Mouse (Mus musculus) embryonic facial prominence, embryonic 11.5 days (tissue): ENCODE results near the gene Trp53inp2. TPM values are rescaled to one million over a fixed set of nuclear protein-coding genes. Genes with fewer than 3 reads are reported as not detected.

ENCODE experiments used
- ATAC-seq: fragments of 200-750 bp; cut with Nextera tagmentation; replicated peaks from 2 replicates; pipeline ENCODE4 v1.8.0; 2017; ENCODE audit warnings: low read depth; ENCODE audit not compliant: insufficient number of reproducible peaks, low FRiP score, low TSS enrichment
- DNase-seq: peaks from one replicate; pipeline ENCODE4 v3.0.0-alpha.2; 2015; ENCODE audit warnings: low spot score
- H3K27ac ChIP-seq: fragments of 300-500 bp; sonication (generic); replicated peaks from 2 replicates; pipeline ENCODE4 v1.5.1; 2014; ENCODE audit warnings: mild to moderate bottlenecking, low read depth, low read length, control low read depth
- H3K27me3 ChIP-seq: fragments of 300-500 bp; sonication (generic); 2 replicates; pipeline ENCODE4 v1.6.1; 2014; ENCODE audit warnings: mild to moderate bottlenecking, low read length, moderate library complexity, mixed read lengths; ENCODE audit not compliant: control insufficient read depth, insufficient read depth
- H3K36me3 ChIP-seq: fragments of 300-500 bp; sonication (generic); replicated peaks from 2 replicates; pipeline ENCODE4 v1.6.1; 2014; ENCODE audit warnings: low read depth, mild to moderate bottlenecking, low read length, moderate library complexity, mixed read lengths; ENCODE audit not compliant: control insufficient read depth, insufficient read depth
- H3K4me1 ChIP-seq: fragments of 300-500 bp; sonication (generic); 2 replicates; pipeline ENCODE4 v1.6.1; 2014; ENCODE audit warnings: low read length, mixed read lengths; ENCODE audit not compliant: control insufficient read depth, insufficient read depth
- H3K4me2 ChIP-seq: fragments of 300-500 bp; sonication (generic); 2 replicates; pipeline ENCODE4 v1.6.1; 2014; ENCODE audit warnings: low read depth, mild to moderate bottlenecking, control low read depth, low read length, moderate library complexity
- H3K4me3 ChIP-seq: fragments of 300-500 bp; sonication (generic); 2 replicates; pipeline ENCODE4 v1.5.1; 2014; ENCODE audit warnings: low read depth, low read length, control low read depth
- H3K9ac ChIP-seq: fragments of 300-500 bp; sonication (generic); replicated peaks from 2 replicates; pipeline ENCODE4 v1.6.1; 2014; ENCODE audit warnings: mild to moderate bottlenecking, control low read depth, low read length
- H3K9me3 ChIP-seq: fragments of 300-500 bp; sonication (generic); replicated peaks from 2 replicates; pipeline ENCODE4 v1.6.1; 2016; ENCODE audit warnings: mild to moderate bottlenecking, low read length, inconsistent platforms, mixed read lengths; ENCODE audit not compliant: control insufficient read depth
- WGBS: fragments of 180-500 bp; shearing (Covaris S2); extraction: QIAGEN DNeasy Blood & Tissue Kit; methylation state at CpG from one replicate; pipeline ENCODE4 v1.1.7; 2014; 5-methylcytosine and 5-hydroxymethylcytosine counted together
- polyA plus RNA-seq: library from polyadenylated mRNA; unstranded; fragments of >200 nt; fragmentation: Nextera tagmentation; extraction: Ambion mirVana; gene quantifications from 2 replicates; pipeline ENCODE4 v1.2.1, GENCODE M21; 2014

The Trp53inp2 gene
- polyA plus RNA-seq, 1 experiment from 2014 or later: 28.8 TPM

DNA sequence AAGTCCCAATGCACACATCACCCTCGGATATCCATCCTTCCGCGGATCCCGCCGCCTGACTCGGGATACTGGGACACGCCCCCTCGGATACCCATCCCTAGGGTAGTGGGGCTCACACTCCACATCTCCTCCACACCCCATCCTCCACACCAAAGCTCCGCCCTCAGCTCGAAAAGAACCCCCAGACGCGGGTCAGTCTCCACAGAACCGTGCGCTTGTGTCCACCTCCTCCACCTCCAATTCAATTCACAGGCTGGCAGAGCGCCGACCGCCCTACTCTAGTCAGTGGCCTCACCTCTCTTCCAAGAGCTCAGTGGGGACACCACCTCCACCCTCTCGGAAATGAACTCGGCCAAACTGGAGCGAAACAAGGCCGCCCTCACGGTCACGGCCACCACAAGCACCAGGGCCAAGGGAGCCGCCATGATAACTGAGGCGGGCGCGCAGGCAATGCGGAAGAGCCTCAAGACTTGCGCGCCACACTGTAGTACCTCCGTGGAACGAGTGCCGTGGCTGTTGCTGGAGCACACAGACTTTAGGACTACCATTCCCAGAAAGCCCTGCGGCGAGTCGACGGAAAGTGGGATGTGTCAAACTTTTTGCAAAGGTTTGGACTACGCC is 23.8 kb upstream of the Trp53inp2 start, which contains the start of gene Pigu:
Pigu (minus strand) TSS at position 460 of the 621 bp plus-strand sequence.
- ATAC-seq (peak; percentile 98), DNase-seq (peak; percentile 99)
- Histone ChIP-seq H3K9me3 (no peaks in the 10 kb centered on the region), H3K4me1 (no peaks in the 10 kb centered on the region; the same call in 1 of the 2 replicates), H3K36me3 (no peaks in the 10 kb centered on the region), H3K9ac (peak within 1 kb of the TSS; percentile 83), H3K4me2 (peak within 1 kb of the TSS; percentile 57), H3K4me3 (peak within 1 kb of the TSS; percentile 86), H3K27me3 (no peaks in the 10 kb centered on the region), H3K27ac (no peak within 1 kb of the TSS)
- WGBS: under 1% methylated on average over 38 of the region's 38 CpGs

DNA sequence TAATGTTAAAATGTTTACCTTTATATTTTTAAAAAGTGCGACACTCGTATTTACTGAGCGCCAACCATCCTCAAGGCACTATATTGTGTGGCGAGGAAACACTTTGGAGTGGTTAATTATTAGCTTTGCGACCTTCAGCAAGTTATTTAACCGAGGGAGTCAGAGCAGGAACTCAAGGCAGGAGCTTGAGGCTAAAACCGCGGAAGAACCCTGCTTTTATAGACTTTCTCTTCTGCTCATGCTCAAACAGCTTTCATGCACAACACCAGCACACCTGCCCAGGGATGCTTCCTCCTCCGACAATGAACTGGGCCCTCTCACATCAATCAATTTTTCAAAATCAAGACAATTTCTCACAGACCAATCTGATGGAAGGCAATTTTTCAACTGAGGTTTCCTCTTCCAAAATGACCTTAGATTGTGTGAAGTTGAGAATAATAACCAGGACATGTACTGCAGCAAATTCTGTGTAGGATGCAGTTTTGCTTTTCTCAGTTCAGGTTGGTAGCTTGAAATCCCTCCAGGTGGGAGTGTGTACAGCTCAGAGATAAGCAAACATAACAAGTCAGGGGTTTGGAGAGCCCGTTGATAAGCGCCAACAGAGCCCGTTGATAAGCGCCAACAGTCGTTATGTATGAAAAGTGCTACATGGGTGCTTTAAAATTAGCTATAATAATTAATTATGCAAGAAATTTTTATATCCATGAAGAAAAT is 23.0 kb upstream of the Trp53inp2 start:
- no peaks in the 10 kb centered on the region for H3K36me3 ChIP-seq
- 37% methylated on average over 14 of the region's 14 CpGs for WGBS
- H3K27ac ChIP-seq: no peak overlapping the region
- H3K27me3 ChIP-seq: no peaks in the 10 kb centered on the region
- 0 out of 2 replicates have a peak, but pooled peaks have one; percentile 1 for ATAC-seq
- H3K9me3 ChIP-seq: no peaks in the 10 kb centered on the region
- H3K9ac ChIP-seq: peak overlapping the region; percentile 57
- H3K4me2 ChIP-seq: peak overlapping the region; percentile 29
- no peaks in the 10 kb centered on the region; the same call in 1 of the 2 replicates for H3K4me1 ChIP-seq
- peak overlapping the region; percentile 86 for H3K4me3 ChIP-seq
- DNase-seq: peak; percentile 9

GRCm38 (mm10) chr2:155367635-155368284 is 13.1 kb upstream of the Trp53inp2 start:
- ATAC-seq (no peak), DNase-seq (no peak)
- no peak overlapping the region for H3K4me3 ChIP-seq
- no peaks in the 10 kb centered on the region for H3K27me3 ChIP-seq
- no peaks in the 10 kb centered on the region for H3K9me3 ChIP-seq
- no peak overlapping the region for H3K27ac ChIP-seq
- H3K36me3 ChIP-seq: no peaks in the 10 kb centered on the region
- WGBS: 82% methylated on average over 7 of the region's 7 CpGs
- no peaks in the 10 kb centered on the region for H3K4me1 ChIP-seq
- no peak overlapping the region for H3K9ac ChIP-seq
- no peak overlapping the region for H3K4me2 ChIP-seq

DNA sequence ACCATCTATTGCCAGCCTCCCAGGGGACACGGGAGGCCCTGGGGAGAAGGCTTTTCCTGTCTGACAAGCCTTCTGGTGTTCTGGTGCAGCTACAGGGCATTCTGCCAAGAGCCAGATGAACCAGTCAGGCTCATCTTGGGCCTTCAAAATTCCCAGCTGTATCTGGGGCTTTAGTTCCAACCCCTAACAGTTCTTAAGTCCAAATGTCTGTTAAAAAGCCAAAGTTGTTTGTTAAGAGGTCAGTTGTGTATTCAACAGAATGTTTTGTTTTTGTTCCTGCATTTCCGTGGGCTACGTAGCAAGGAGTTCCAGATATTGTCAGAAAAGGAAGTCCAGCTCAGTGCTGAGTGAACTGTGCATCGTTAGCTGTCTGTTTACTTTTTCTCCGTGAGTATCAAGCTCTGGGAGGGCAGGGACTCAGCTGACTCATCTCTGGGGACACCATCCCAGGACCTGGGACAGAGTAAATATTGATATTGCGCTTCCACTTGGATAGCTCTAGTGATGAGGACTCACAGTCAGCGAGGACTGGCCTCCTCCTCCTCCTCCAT is 11.5 kb upstream of the Trp53inp2 start:
- WGBS: 54% methylated on average over 7 of the region's 7 CpGs
- ATAC-seq: no peak
- H3K4me2 ChIP-seq: no peak overlapping the region
- no peaks in the 10 kb centered on the region for H3K4me1 ChIP-seq
- no peak for DNase-seq
- no peaks in the 10 kb centered on the region for H3K36me3 ChIP-seq
- no peaks in the 10 kb centered on the region for H3K27me3 ChIP-seq
- H3K9ac ChIP-seq: no peak overlapping the region
- no peaks in the 10 kb centered on the region for H3K9me3 ChIP-seq
- no peak overlapping the region for H3K4me3 ChIP-seq
- no peak overlapping the region for H3K27ac ChIP-seq

- ATAC-seq: no peak
- no peaks in the 10 kb centered on the region for H3K36me3 ChIP-seq
- no peak overlapping the region for H3K9ac ChIP-seq
- H3K4me1 ChIP-seq: no peaks in the 10 kb centered on the region
- no peak overlapping the region for H3K4me3 ChIP-seq
- no peak overlapping the region for H3K27ac ChIP-seq
- no peak for DNase-seq
- H3K27me3 ChIP-seq: no peaks in the 10 kb centered on the region
- no peak overlapping the region for H3K4me2 ChIP-seq
- H3K9me3 ChIP-seq: no peaks in the 10 kb centered on the region
- WGBS: 67% methylated on average over 4 of the region's 4 CpGs
Measured at GRCm38 (mm10) chr2:155372451-155372850, 8.4 kb upstream of the Trp53inp2 start.

DNA sequence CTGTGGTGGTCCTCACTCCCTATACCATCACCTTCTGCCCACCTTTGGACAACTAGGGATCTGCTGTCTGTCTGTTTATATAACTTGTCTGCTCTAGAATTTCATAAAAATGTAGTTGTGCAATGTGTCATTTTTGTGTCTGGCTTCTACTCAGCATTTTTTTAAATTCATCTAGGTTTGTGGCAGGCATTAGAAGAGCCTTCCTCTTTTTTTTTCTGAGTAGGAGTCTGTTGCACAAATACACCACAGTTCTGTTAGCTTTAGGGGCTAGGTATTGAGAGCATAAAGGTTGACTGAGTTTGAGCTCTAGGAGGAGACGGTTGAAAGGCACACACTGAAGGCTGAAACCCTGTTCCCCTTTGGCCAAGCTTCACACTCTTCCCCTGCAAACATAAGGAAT is 7.6 kb upstream of the Trp53inp2 start:
- DNase-seq: no peak
- H3K4me2 ChIP-seq: no peak overlapping the region
- ATAC-seq: no peak
- no peaks in the 10 kb centered on the region for H3K9me3 ChIP-seq
- WGBS: 81% methylated on average over 1 of the region's 1 CpGs
- no peak overlapping the region for H3K27ac ChIP-seq
- H3K4me1 ChIP-seq: no peaks in the 10 kb centered on the region
- no peak overlapping the region for H3K4me3 ChIP-seq
- H3K36me3 ChIP-seq: no peaks in the 10 kb centered on the region
- no peaks in the 10 kb centered on the region for H3K27me3 ChIP-seq
- H3K9ac ChIP-seq: no peak overlapping the region

- 78% methylated on average over 1 of the region's 1 CpGs for WGBS
- Histone ChIP-seq H3K9me3 (no peaks in the 10 kb centered on the region), H3K4me2 (no peak overlapping the region), H3K4me3 (no peak overlapping the region), H3K9ac (no peak overlapping the region), H3K27me3 (no peaks in the 10 kb centered on the region), H3K4me1 (no peaks in the 10 kb centered on the region), H3K36me3 (no peaks in the 10 kb centered on the region), H3K27ac (no peak overlapping the region)
- DNase-seq: no peak
- no peak for ATAC-seq
Measured at GRCm38 (mm10) chr2:155373886-155374285, 7.0 kb upstream of the Trp53inp2 start.

GRCm38 (mm10) chr2:155374521-155374920 is 6.3 kb upstream of the Trp53inp2 start:
- Histone ChIP-seq H3K4me2 (no peak overlapping the region), H3K27me3 (no peaks in the 10 kb centered on the region), H3K36me3 (no peaks in the 10 kb centered on the region), H3K27ac (no peak overlapping the region), H3K4me3 (no peak overlapping the region), H3K9me3 (no peaks in the 10 kb centered on the region), H3K9ac (no peak overlapping the region), H3K4me1 (no peaks in the 10 kb centered on the region)
- ATAC-seq (no peak), DNase-seq (no peak)
